Mouse (Mus musculus) urinary bladder, postnatal 14 days (tissue): ENCODE data around the gene Phtf2.
"Not testable (repeated sequence)": the region's sequence is repeated elsewhere in the genome, so short reads cannot be mapped to it uniquely, and the experiment has no call there.

Experiments used
- DNase-seq: peaks from one replicate; pipeline ENCODE4 v3.0.0; 2021; ENCODE audit warnings: low spot score

Phtf2 gene

DNA sequence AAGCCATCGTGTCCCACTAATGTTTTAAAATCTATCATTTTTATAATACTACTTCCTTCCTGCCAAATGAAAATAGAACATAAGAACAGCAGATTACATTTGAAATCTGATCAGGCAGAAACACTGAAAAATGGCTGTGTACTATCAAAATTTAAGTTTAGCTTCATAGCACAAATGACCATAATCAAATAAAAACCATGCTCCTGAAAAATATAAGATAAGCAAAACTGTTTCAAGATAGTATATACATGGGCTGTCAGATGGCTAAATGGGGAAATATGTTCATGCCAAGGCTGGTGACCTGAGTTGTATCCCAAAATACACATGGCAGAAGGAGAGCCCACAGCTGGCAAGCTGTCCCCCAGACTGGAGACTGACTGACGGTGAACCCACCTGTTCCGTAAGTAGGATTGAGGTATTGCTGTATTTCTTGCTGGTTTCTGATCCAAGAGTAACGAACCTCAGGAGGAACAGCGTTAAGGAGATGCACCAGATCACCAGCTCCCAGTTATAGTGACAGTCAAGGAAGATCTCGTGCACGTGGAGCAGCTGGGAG, 116.5 kb downstream of the Phtf2 start:
- no peak for DNase-seq

DNA sequence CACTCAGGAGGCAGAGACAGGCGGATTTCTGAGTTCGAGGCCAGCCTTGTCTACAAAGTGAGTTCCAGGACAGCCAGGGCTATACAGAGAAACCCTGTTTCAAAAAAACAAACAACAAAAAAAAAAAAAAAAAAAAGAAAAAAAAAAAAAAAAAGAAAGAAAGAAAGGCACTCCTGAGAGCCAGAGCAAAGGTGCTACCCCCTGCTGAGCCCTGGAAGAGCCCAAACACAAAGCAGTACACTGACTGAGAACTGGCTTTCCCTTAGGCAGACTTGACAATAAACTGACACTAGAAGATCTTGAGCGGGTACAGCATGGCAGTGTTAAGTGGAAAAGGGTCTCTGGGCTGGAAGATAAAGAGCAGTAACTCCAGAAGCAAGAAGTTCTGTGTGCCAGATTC, 119.5 kb downstream of the Phtf2 start:
- not testable (repeated sequence) for DNase-seq

DNA sequence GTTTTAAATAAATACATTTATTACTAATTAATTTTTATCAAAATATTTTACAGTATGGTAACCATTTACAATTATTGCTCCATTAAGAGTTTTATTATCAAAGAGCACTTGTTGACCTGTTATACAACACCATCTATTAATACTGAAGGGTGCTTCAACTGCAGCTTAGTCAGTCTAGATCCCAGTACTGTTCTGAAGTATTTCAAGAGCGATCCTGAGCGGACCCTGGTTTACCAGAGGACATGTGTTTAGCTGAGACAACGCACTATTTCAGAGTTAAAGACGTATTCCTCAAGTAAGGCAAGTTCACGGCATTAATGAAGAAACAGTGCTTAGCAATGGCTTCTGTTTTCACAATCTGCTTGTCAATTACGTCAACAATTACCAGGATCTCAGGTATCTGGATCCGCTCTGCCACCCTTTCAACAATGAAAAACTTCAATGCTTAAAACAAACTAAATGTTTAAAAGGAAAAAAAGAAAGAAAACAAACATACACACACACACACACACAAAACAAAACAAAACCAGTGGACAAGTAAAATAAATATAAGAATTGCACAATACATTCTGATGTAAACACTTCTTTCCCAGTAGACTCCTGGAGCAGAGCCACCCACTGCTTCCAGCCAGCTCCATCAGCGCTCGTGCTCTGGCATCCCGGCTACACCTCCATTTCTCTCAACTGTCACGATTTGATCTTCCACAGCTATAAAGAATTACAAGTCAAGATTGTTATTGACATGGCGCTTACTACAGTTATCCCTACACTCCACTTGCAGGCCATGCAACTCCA, 121.4 kb downstream of the Phtf2 start:
- DNase-seq, result no peak

DNA sequence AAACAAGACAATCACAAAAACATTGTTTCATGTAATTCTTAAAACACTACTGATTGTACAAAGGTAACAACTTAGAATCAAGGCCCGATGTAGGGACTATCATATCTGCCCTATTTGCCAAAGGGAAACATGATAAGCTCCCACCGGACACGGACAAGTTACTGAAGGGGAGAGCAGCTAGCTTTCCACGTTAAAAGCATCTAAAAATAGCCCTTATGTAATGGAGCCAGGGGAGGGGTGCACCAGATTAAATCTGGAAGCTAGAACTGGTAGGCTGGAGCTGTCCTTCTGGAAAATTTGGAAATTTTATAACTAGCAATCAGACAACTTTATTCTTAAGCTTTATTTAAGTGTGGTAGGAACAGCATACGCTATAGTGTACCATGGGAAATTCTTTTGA, 122.2 kb downstream of the Phtf2 start:
- DNase-seq, result no peak

DNA sequence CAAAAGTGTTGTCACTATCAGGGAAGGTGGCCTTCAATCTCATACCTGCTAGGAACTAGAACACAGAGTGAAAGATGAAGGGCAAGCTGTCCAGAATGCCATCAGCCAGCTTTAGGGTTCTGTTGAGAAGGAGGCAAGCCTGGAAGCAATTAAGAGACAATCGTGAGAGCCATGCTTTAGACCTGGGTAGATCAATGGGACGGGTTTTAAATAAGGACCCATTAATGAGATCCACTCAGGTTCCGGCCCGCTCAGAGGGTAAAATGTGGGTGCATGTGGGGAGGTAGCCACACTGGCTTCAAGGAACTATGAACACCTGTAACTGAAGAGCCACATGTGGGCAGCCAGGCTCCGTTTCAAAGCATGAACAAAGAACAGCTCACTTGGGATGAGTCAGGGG, 128.0 kb downstream of the Phtf2 start:
- DNase-seq, result no peak

DNA sequence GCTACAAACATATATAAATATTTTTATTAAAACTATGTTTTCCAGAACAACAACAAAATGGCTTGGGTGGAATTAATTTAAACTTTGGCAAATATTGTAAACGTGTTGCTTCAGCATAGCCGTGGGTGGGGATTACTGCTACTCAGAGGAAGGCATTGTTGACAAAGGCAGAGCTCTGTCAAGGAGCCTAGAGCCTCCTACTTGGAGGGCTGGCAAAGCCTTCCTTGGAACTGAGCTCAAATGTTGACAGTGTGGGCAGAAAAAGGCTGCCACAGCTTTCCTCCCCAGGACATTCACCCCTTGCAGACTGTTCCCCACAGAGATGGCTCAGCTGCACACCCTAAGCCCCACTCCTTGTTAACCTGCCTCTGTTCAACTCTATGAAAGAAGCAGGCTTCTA, 128.8 kb downstream of the Phtf2 start:
- DNase-seq, result no peak

DNA sequence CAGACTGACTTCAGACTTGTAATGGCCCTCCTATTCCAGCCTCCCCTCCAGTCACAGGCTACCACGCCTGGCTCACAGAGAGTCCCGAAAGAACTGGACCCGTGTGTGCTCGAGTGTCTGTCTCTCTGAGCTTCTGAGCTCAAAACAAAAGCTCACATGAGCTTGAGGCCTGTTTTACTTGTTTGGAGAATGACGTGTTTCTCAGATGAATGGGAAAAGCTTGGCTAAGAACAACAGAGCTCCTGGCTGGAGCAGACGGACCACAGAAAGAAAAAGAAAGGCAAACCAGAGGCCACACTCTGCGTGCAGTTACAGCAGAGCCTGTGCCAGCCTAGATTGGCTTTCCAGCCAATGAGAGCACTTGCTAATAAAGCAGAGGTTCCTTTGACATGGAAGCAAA, 130.2 kb downstream of the Phtf2 start:
- DNase-seq, result no peak

DNA sequence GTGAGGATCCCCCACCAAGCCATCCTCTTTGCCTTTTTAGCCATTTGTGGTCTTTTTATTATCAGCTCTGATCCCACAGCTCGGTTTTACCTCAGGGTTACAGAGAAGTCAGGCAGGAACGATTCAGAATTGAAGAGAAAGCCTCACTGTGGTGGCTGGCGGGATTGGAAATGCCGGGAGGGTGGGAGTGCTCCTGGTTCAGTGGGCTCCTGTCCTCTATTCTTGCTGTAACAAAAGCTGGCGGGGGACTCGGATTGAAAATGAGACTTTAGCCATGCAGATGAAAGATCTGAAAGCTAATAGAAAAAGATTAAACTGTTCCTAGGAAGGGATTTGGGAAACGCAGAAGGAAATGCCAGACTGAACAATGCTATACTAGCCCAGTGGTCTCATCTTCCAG, 130.9 kb downstream of the Phtf2 start:
- no peak for DNase-seq

DNA sequence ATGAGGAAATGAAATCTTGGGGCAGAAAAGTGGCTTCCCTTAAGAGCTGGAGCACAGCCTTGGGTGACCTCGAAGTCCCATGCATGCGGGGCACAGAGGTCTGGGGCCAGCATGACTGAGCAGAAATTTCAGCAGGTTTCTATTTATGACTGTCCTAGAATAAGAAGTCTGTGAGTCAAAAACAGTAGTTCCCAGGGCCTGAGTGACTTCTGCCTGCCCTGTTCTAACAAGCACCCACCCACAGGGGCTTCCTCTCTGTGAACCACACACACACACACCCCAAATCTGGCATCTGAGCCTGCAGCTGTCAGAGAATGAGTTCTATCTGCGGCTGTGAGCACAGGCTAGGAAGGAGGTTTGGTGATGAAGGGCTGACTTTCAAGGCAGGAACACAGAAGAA, 132.4 kb downstream of the Phtf2 start:
- DNase-seq, result no peak

DNA sequence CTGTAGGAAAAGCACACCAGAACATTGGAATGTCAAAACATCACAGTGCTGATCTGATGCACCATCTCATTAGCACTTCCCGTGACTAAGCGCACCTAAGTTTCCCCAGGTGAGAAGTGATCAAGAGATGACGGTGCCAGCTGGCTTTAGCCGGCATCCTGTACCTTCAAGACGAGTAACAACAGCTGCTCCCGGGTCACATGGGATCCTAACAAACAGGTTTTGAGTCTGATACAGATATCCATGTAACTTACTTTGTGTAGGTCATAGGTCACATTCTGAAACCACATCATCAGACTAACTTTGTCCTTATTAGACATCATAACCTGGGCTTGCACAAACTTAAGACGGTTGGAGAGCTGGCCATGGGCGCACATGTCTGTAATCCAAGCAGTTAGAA, 133.1 kb downstream of the Phtf2 start:
- DNase-seq, result no peak

DNA sequence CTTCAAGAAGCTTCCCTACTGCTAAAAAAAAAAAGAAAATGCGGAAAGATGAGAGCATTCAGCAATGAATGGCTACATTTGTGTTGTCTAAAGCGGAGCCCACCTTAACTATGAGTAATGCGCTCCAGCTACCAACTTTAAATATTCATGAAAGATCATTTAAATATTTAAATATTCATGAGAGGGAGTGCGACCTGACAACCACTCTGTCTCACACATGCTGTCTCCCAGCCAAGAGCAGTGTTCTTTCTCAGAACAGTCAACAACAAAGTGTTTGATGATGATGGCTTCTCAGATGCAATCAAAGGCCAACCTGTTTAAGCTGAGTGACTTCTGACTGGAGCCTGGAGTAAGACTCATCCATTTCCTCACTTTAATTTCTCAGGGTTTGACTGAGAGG, 133.8 kb downstream of the Phtf2 start:
- no peak for DNase-seq

DNA sequence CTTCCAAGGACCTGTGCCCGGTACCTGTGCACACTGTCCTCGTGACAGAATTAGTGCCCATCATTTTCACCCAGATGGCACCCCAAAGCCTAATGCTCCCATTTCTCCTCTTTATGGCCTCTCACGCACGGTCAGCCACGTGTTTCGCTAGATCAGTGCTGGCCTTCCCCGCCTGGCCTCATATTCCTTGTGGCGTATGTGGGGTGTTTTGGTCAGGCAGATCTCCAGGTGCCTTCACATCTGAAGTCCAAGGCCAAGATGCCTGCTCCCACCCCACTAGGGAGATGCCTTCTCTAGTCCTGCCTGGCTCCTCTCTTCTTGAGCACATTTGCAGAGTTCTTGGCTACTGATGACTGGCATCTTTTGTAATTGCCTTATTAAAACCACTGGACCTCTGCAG, 140.0 kb downstream of the Phtf2 start:
- no peak for DNase-seq

DNA sequence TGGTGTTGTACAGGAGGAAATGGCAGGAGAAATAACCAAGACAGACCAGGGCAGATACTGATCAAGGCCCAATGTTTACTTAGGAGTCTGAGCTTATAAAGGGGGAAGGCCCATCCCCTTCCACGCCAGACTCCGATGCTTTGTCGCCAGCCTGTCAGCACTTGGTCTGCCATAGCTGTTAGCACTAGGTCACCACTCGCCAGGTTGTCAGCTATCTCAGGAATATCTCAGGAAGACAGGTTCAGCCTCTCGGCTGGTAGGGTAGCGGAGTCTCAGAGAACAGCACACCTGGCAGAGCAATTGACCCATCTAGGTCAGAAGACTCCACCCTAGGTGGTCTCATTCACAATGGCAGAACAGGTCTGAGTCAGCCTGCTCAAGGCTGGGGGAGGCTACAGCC, 140.7 kb downstream of the Phtf2 start:
- no peak for DNase-seq

DNA sequence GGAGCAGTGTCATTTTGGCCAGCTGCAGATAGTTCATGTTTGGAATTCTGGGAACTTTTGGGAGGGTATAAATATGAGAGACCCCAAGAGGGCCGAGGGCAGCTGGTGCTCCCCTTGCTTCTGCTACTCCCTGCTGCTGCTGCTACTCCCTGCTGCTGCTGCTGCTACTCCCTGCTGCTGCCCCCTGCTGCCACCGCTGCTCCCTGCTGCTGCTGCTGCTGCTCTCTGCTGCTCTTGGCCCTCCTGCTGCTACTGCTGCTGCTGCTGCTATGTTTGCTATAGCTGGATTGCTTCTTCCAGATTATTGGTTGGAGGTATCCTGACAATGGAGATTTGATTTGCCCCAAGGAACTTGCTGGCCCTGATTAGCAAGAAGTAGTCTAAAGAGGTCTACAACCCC, 143.1 kb downstream of the Phtf2 start:
- no peak for DNase-seq

DNA sequence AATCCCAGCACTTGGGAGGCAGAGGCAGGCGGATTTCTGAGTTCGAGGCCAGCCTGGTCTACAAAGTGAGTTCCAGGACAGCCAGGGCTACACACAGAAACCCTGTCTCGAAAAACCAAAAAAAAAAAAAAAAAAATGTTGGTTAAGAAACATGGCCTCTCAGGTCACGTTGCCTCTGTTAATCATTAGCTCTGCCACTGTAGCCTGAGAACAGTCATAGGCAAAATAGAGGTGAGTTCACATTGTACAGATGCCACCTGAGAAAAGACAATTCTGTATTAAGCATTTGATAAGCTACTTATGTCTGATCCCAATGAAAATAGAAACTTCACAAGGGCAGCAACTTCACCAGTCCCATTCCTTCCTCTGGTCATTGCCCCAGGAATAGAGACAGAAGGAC, 158.7 kb downstream of the Phtf2 start:
- not testable (repeated sequence) for DNase-seq

DNA sequence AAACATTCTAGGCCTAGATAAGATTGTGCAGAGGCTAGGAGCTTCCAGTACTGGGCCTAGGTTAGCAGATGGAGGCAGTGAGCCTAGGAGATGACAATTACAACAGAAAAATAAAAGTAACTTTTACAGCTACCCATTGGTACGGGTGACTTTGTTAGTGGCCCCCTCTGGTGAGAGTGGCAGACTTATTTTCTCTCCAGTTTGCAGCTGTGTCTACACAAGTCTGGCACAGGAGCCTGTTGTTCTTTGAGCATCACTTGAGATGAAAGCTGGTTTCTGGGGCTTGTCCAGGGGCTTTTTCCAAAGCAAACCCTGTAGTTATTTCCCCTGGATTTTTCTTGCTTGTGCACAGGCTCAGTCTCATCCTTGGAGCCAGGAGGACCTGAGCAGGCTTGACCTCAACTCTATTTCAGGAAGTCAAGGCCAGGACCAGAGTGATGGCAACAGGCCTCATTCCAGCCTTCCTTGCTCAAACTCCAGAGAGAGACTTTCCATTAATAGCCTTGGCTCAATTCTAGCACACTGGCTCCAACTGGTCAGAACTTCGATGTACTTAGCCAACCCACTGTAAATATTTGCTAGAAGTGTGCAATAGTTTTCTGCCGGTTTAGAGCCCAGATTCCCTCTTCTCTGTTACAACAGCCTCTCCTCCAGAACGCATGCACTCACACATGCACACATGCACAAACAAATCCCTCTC, 161.6 kb downstream of the Phtf2 start:
- DNase-seq, result peak; percentile 38

DNA sequence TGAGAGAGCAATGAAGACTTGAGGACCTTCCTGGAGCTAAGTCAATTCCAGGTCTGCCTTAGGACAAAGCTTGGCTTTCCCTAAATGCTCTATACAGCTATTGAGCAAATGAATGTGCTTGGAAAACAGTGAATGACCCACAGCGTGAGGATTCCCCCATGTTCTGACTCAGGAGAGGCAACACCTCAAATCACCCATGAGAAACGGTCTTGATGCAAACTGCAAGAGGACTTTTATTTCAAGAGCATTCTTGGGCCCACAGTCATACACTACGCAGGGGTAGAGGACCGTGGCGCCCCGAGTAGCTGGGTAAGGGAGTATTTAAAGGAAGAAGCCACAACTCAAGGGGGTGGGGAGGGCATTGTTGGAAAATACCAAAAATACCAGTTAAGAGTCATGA, 165.9 kb downstream of the Phtf2 start:
- DNase-seq, result not testable (repeated sequence)

DNA sequence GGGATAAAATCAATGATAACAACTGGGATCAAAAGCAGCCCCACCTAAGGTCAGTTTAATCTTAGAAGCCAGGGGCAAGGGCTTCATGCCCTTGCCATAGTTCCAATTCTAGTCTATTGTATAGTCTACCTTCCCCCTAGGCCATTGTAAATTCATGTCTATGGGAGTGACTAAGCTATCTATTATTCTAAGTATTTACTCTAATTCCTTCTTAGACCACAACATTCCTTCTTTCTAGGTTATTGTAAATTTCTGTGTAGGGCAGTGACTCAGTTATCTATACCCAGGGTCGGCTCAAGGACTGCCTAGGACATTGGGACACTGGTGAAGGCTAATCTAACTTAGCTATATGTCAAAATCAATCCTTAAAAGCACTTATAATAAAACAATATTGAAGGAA, 167.3 kb downstream of the Phtf2 start:
- not testable (repeated sequence) for DNase-seq

DNA sequence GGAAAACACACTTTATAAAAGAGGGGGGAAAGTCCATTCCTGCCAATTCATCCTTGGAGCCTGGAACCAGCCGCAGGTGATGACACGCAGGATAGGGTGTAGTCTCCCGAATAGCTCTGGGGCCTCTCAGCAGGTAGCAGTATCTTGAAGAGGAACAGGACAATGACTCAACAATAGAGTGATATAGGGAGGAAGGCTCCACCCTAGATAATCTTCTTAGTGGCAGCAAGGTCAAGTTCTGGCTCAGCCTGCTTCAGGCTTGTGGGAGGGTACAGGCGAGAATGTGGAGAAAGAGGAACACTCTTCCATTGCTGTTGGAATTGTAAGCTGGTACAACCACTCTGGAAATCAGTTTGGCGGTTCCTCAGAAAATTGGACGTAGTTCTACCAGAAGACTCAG, 171.1 kb downstream of the Phtf2 start:
- not testable (repeated sequence) for DNase-seq
